Mouse (Mus musculus): ENCODE measurements around the gene Pkdrej. TPM values are rescaled to one million over a fixed set of nuclear protein-coding genes. Genes with fewer than 3 reads are reported as not detected.
A peak's percentile ranks its signal among the peaks of the same experiment; 100 is the strongest.
"Not testable (repeated sequence)": the region's sequence is repeated elsewhere in the genome, so short reads cannot be mapped to it uniquely, and the experiment has no call there.

Pkdrej gene
- total RNA-seq (2021) = 0.19 and 0.43 TPM in 2 replicates
- long read RNA-seq = 0 reads

- DNase-seq = peak; percentile 66
These were observed at the start of gene Pkdrej for GRCm38 (mm10) chr15:85821203-85822010. Gene Pkdrej (minus strand): TSS chr15:85821734.

DNA sequence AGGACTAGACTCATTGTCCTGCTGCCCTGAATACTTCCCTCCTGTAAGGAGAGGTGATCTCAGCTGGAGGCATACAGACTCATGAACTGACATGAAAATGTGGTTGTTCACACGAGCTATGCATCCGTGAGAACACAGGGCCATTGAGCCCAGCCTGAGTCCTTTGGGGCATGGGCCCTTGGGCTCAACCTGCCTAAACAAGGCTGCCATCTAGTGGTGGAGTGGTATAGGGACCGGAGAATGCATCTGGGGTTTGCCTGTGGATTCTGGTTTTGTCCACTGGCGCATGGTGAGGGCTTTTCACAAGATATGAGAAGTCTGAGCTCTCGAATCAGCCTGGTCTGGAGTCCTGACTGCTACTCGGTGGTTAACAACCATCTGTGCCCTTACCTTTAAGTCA lies 46.2 kb upstream of the Pkdrej start:
- peak; percentile 62 for DNase-seq

DNA sequence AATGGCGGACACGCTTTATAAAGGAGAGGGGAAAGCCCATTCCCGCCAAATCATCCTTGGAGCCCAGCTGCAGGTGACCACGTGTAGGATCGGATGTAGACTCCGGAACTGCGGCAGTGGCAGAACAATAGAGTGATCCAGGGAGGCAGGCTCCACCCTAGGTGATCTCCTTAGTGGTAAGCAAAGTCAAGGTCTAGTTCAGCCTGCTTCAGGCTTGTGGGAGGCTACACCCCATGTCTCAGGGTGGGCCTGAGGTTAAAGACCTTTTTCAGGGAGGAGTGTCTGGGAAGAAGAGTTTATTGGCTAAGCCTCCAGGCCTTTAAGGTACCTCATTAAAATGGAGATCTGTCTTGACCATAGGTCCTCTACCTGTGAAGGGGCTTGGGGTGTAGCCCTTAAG lies 44.4 kb upstream of the Pkdrej start:
- not testable (repeated sequence) for DNase-seq

DNA sequence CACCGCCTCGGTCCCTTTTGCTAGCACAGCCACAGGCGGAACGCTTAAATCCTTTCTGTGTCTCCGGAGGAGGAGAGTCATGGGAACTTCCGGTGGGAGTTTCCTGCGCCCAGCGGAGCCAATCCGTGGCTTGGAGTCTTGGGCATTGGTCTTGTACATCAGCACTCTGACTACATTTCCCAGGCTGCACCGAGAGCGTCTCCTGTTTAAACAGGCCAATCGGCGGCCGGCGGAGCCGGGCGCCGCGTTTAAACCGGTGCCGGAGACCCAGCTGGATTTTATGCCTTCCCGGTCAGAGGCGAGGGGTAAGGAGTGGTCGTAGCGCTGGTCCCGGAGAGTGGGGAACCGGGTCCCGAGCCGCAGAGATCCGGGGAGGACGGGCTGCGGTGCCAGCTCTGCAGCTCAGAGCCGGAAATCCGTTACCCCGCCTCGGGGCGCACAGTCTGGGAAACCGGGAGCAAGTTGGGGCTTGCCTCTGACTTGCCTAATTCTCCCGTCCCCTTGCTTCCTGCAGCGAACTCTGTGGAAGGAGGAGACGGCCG lies 38.0 kb upstream of the Pkdrej start, which contains the start of gene Gtse1:
Gene Gtse1 (plus strand): TSS at position 256 of the 542 bp plus-strand sequence.
- DNase-seq = peak; percentile 88

DNA sequence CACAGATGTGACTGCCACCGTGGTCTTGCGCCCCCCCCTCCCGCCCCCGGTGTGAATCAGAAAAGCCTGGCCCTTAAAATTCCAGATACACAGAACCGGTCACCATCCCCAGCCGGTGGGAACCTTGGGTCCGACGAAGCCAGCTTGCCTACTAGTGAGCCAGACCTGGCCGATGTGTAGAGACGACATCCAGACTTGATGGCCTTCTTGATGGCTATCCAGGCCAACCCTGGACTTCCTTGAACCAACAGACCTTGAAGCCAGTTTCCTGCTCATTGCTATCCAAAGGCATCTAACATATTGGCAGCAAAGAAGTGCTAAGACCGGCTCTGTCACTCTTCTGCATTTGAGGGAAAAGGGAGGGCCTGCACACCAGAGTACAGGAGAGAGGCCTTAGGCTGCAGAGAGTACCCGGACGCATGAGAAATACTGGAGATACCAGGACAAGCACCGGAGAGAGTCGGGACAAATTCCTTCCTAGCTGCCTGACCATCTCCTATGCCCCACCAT lies 37.5 kb upstream of the Pkdrej start:
- no peak for DNase-seq

DNA sequence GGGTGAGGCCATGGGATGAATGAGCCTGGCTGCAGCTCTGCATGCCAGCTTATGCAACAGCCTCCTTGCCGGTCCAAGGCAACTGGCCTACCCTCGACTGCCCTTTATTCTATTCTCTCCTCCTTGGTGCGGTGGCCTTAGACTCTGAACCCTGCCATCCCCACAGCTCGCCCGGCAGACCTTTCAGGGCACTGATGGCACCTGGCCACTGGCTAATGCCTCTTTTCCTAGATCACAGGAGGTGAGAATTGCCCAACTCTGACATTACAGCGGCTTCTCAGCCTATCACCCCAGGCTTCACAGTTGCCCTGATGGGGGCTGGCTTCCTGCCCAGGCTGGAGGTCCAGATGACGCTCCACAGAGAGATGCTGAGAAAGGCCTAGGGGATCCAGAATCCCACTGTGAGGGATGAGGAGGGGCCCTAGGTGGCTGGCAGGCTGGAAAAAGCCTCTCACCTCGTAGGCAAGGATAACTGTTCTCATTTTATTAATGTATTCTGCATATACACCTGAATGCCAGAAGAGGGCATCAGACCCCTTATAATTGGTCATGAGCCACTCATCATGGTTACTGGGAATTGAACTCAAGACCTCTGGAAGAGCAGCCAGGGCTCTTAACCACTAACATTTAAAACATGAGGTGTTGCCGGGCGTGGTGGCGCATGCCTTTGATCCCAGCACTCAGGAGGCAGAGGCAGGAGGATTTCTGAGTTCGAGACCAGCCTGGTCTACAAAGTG lies 30.3 kb upstream of the Pkdrej start:
- no peak for DNase-seq

- no peak for DNase-seq
These were observed 23.5 kb upstream of the Pkdrej start for GRCm38 (mm10) chr15:85845071-85845470.

- no peak for DNase-seq
These were observed 20.3 kb upstream of the Pkdrej start for GRCm38 (mm10) chr15:85841796-85842360.

DNA sequence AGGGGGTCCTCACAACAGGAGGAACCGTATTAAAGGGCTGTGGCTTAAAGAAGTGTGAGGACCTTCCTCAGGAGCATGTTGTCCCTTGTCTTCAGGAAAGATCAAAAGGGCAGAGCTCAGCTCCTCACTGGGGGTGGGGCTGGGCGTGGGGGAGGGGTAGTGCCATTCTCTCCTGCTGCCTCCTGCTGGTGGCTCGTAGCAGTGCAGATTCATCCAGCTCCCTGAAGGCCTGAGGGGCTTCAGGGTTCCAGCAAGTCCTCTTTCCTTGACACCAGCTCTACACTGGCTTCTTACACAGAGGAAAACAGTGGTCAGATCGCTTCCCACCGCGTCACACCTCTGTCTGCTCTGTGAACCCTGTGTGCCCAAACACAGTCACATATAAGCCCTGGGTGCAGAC lies 19.4 kb upstream of the Pkdrej start:
- DNase-seq = no peak

DNA sequence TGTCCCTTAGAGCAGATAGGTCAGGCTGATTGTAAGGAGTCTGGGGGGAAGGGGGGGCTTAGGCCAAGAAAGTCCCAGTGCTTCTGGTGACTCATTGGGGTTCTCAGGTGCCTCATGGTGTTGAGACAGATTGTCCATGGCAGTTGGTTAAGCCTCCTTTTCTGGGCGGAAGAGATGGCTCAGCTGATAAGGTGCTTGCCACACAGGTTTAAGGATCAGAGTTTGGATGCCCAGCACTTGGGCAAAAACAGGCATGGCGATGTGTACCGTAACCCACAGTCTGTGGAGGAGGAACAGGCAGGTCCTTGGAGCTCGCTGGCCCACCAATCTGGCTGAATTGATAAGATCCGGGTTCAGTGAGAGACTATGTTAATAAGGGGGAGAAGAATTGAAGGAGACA lies 15.4 kb upstream of the Pkdrej start:
- no peak for DNase-seq

DNA sequence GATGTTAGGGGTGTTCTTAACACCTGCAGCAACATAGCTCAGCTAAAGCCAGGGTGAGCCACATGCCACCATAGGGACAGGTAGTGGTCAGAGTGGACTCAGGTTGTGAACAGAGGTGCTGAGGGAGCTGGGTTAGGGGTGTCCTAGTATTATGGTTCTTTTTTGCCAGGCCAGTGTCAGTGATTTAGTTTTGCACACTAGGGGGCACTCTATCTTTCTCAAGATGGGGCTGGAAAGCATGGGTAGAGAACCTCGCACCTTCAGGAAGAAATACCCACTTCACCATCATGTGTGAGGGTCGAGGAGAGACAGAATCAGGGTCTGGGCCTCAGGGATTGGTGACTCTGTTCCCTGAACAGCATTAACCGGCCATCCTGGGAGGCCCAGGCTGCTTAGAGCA lies 13.8 kb upstream of the Pkdrej start:
- DNase-seq = no peak

DNA sequence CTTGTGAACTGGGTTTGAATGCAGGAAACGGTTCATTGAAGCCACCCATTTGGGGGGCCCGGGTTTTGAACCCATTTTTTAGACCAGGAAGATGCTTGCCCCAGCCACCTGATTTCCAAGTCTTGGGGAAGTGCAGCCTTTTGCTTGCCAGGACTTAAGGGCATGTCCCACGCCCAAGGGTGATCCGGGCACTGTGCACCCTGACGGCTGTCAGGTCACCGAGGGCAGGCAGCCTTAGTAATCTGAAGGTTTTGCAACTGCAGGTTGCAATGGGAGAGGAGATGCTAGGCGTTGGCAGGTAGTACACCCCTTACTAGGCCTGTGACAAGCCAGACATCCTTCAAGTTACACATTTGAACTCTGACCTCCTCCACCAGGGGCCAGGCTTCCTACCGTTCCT lies 11.1 kb upstream of the Pkdrej start:
- DNase-seq = no peak

- DNase-seq = peak; percentile 86
These were observed 10.5 kb upstream of the Pkdrej start, which contains the start of gene Ttc38 for GRCm38 (mm10) chr15:85831954-85832590. Gene Ttc38 (plus strand): TSS chr15:85832306.

- no peak for DNase-seq
These were observed 7.9 kb upstream of the Pkdrej start for GRCm38 (mm10) chr15:85829470-85829869.

- no peak for DNase-seq
These were observed 6.5 kb upstream of the Pkdrej start for GRCm38 (mm10) chr15:85828071-85828470.

DNA sequence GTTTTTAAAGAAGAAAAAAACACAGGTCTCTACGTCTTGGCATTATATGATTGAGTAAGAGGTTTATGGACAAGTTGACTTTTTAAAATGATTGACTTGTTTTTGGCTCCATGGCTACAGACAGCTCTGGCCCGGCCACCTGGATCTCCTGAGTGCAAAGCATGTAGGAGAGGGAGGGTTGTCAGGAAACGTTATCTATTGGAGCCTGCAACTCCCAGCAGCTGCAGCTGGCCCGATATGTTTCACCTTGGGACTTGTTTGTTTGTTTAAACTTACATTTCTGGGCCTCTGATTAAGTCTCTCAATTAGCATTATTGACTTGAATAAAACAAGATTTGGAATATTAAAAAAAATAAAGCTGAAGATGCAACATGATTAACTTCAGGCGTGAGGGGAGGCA lies 5.1 kb upstream of the Pkdrej start:
- DNase-seq = no peak

- DNase-seq = no peak
These were observed 451 bp upstream of the Pkdrej start for GRCm38 (mm10) chr15:85822011-85822359.

DNA sequence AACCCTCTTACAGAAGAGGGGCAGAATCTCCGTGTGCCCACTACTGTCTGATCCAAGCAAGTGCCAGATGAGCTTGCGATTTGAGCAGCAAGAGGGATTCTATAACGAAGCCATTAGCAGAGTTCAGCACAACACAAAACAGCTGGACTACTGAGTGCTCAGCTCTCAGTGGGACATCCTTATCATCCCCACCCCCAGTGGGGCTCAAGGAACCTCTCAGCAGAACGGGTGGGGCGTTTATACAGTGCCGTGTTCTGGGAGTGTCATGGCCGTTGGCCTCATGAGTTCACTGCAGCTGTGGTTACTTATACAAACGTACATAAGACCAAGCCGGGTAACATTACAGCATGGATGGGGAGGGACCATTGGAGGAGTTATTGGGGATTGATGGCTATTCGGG lies 8.1 kb downstream of the Pkdrej start:
- no peak for DNase-seq

DNA sequence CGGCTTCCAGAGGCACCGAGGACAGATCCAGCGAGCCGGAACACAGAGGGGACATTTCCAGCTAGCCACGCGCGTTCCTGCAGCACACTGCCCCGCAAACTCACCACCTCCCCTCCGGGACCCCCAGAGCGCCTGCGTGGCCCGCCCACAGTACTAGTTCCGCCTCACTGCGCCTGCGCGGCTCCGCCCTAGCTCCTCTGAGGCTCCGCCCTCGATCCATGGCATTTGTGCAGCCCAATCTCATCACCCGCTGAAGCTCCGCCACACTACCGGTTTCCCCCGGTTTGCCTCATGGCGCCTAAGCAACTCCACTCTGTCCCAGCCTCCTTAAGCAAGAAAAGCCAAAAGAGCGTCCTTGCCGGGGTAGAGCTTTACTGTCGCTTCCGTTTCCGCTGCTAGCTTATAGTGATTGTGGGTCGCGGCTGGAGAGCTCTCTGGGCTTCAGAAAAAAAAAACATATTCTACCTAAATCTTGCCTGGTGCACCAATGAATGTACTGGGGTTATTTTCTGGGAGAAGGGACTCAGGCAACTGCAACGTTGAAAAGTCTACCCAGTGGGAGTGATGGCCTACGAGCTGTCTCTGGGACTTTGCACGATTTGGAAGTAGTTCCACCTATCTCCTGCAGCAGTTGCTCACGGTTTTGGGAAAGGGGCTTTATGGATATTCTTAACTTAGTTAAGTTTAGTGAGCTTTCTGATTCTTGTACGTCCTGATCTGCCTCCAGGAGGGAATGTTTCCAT lies 9.8 kb downstream of the Pkdrej start, which contains the start of gene Cdpf1:
Gene Cdpf1 (minus strand): TSS at position 163 of the 743 bp plus-strand sequence.
- DNase-seq = peak; percentile 99

DNA sequence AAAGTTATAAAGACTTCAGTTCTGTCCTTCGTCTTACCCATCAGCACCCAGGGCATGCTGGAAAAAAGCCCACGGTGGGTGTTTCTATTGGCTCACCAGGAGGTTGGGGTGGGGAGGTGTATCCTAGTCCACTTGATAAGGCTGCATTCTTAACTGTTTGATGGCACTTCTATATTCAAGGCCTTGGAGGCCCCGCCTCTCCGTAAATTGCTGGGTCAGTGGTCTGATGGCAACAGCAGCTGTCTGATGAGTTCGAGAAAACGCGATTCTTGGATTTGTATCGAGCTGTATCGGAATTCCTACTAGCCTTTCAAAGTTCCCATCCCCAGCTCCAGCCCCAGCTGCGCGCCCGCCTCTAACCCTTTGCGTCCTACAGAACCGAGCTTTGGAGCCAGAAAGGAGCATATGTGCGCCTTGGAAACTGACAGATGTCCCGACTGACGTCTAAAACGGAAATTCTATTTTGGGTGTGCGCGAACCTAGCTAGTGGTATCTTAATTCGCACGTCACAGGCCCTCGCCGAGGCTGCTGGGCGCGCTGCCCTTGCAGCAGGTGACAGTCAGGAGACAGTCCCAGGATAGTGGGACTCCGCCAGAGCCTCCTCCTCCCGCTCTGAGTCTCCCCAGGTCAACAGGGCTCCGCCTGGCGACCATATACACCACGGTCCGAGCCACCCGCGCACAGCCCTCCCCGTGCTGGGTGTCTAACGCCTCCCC lies 10.6 kb downstream of the Pkdrej start:
- DNase-seq = peak; percentile 33

DNA sequence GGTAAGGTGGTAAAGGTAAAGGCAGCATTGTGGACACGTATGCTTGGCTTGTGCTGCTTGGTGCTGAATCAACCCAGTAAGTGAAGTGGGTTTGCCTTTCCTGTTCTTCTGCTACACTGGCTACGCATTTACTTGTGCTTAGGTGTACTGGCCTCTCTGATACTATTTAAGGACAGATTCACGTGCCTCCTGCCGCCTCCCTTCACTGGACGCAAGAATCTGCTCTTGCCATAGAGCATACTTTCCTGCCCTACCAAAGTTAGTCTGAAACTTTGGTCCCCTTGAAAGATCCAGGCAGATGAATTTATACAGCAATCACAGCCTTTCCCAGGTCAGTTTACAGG lies 11.1 kb downstream of the Pkdrej start:
- no peak for DNase-seq

All from adrenal gland, postnatal 25 days (tissue).